Mouse (Mus musculus): ENCODE data around the gene Dact3.

- no peak for TF ChIP-seq POLR2A (IDR thresholded peaks at IDR 0.05; ENCODE audit: borderline replicate concordance, control insufficient read depth, low read depth, low read length)
- TF ChIP-seq CTCF (IDR thresholded peaks at IDR 0.05; ENCODE audit: control insufficient read depth, insufficient read depth, low read length), result no peak
Observed at GRCm38 (mm10) chr7:16907842-16908241, 32.7 kb downstream of the Dact3 start.

Data from bone marrow, adult 2 months (tissue).